Mouse (Mus musculus) liver, embryonic 12.5 days (tissue): ENCODE measurements around the gene Il9r. TPM values are rescaled to one million over a fixed set of nuclear protein-coding genes. Genes with fewer than 3 reads are reported as not detected.

ENCODE experiments used
- ATAC-seq: fragments of 200-750 bp; cut with Nextera tagmentation; 2 replicates; pipeline ENCODE4 v1.8.0; 2017; ENCODE audit warnings: moderate number of reproducible peaks, mild to moderate bottlenecking, moderate library complexity
- H3K27ac ChIP-seq: fragments of 300-500 bp; sonication (generic); 2 replicates; pipeline ENCODE4 v1.5.1; 2016; ENCODE audit warnings: mild to moderate bottlenecking
- H3K27me3 ChIP-seq: fragments of 300-500 bp; sonication (generic); replicated peaks from 2 replicates; pipeline ENCODE4 v1.6.1; 2016; ENCODE audit warnings: mild to moderate bottlenecking, moderate library complexity
- H3K36me3 ChIP-seq: fragments of 300-500 bp; sonication (generic); 2 replicates; pipeline ENCODE4 v1.6.1; 2016; ENCODE audit warnings: mild to moderate bottlenecking, moderate library complexity
- H3K4me1 ChIP-seq: fragments of 300-500 bp; sonication (generic); 2 replicates; pipeline ENCODE4 v1.6.1; 2016
- H3K4me2 ChIP-seq: fragments of 300-500 bp; sonication (generic); 2 replicates; pipeline ENCODE4 v1.6.1; 2016; ENCODE audit warnings: mild to moderate bottlenecking, moderate library complexity
- H3K4me3 ChIP-seq: fragments of 300-500 bp; sonication (generic); 2 replicates; pipeline ENCODE4 v1.5.1; 2016; ENCODE audit warnings: mild to moderate bottlenecking, moderate library complexity
- H3K9ac ChIP-seq: fragments of 300-500 bp; sonication (generic); 2 replicates; pipeline ENCODE4 v1.6.1; 2016; ENCODE audit warnings: mild to moderate bottlenecking, moderate library complexity
- H3K9me3 ChIP-seq: fragments of 300-500 bp; sonication (generic); replicated peaks from 2 replicates; pipeline ENCODE4 v1.6.1; 2016; ENCODE audit warnings: mild to moderate bottlenecking, moderate library complexity
- WGBS: fragments of 180-500 bp; shearing (Covaris S2); methylation state at CpG from one replicate; pipeline ENCODE4 v1.1.7; 2016; ENCODE audit not compliant: insufficient replicate concordance; 5-methylcytosine and 5-hydroxymethylcytosine counted together
- polyA plus RNA-seq: library from polyadenylated mRNA; unstranded; fragments of >200 nt; fragmentation: Nextera tagmentation; extraction: Ambion mirVana; gene quantifications from 2 replicates; pipeline ENCODE4 v1.2.1, GENCODE M21; 2016

Il9r gene
- polyA plus RNA-seq, 1 experiment from 2014 or later: 0.30 TPM

DNA sequence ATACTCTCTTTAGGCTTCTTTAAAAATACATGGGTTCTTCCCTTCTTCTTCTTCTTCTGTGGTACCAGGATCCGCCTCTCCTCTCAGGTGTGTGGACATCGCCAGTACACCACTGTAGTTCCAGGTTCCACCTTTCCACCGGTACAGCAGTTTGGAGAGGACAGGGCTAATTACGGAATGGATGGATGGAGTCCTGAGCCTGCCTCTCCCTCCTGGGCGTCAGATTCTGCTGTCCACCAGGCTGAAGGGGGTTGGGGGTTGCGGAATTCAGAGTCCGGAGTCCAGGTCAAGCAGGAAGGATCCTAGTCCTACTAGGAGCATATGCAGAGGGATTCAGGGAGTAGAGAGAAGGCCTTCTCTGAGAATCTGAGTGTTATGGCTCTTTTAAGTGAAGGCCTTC lies 46.9 kb downstream of the Il9r start:
- Histone ChIP-seq H3K36me3 (no peaks in the 10 kb centered on the region), H3K4me1 (no peaks in the 10 kb centered on the region), H3K27me3 (peaks cover 6% of the 10 kb centered on the region; the same call in 1 of the 2 replicates), H3K9ac (no peak overlapping the region), H3K4me3 (no peak overlapping the region), H3K4me2 (no peak overlapping the region), H3K27ac (no peak overlapping the region), H3K9me3 (no peaks in the 10 kb centered on the region)
- 78% methylated on average over 7 of the region's 7 CpGs for WGBS
- ATAC-seq: no peak

DNA sequence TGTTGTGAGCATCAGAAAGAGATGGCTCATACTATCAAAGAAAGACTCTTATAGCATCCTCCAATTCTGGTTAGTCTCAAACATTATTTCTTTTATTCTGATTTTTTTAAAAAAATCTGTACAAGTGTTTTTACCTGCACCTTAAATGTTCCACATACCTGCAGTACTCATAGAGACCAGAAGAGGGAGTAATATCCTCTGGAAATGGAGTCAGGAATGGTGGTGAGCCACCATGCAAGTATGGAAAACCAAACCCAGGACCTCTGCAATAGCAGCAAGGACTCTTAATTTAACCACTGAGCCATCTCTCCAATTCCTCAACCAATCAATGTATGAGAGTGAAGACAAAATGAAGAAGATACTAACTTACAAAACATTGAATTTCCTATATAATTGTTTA lies 47.3 kb downstream of the Il9r start:
- Histone ChIP-seq H3K4me3 (no peak overlapping the region), H3K9ac (no peak overlapping the region), H3K27ac (no peak overlapping the region), H3K4me1 (no peaks in the 10 kb centered on the region), H3K4me2 (no peak overlapping the region), H3K36me3 (no peaks in the 10 kb centered on the region), H3K9me3 (no peaks in the 10 kb centered on the region), H3K27me3 (peaks cover 2% of the 10 kb centered on the region; the same call in 1 of the 2 replicates)
- ATAC-seq: no peak

DNA sequence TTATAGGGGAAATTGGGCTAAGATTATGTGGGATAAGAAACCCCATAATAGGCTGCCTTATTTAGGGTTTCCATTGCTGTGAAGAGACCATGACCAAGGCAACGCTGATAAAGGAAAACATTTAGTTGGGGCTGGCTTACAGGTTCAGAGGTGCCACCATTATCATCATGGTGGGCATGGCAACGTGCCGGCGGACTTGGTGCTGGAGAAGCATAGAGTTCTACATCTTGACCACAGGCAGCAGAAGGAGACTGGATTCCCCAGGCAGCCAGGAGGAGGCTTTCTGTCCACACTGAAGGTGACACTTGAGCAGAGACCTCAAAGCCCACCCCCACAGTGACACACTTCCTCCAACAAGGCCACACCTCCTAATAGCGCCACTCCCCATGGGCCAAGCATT lies 48.8 kb downstream of the Il9r start:
- ATAC-seq: no peak
- Histone ChIP-seq H3K9me3 (no peaks in the 10 kb centered on the region), H3K4me3 (no peak overlapping the region), H3K9ac (no peak overlapping the region), H3K27me3 (no peaks in the 10 kb centered on the region; the same call in 1 of the 2 replicates), H3K4me2 (no peak overlapping the region), H3K4me1 (no peaks in the 10 kb centered on the region), H3K36me3 (no peaks in the 10 kb centered on the region), H3K27ac (no peak overlapping the region)
- WGBS: 85% methylated on average over 5 of the region's 5 CpGs

DNA sequence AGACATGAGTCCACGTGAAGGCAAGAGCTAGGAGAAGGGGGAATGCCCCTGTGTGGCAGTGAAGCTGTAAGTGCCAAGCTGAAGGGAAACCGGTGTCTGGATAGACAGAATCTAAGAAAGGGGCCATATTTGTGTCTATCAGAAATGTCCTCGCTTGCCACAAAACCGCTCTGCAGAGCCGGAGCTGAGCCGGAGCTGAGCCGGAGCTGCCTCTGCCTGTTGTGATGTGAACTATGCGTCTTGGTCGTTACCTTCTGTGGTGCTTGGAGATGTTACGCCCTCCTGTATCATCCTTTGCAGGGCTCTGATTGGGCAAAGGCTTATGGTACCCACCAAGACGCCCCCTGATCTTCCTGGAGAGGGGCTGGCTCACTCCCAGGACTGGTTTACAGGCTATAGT lies 50.5 kb downstream of the Il9r start:
- WGBS: 66% methylated on average over 11 of the region's 11 CpGs
- H3K4me1 ChIP-seq: no peaks in the 10 kb centered on the region
- H3K4me3 ChIP-seq: no peak overlapping the region
- H3K27me3 ChIP-seq: no peaks in the 10 kb centered on the region; the same call in 1 of the 2 replicates
- no peaks in the 10 kb centered on the region for H3K36me3 ChIP-seq
- no peak overlapping the region for H3K27ac ChIP-seq
- H3K9me3 ChIP-seq: no peaks in the 10 kb centered on the region
- no peak for ATAC-seq
- H3K9ac ChIP-seq: no peak overlapping the region
- no peak overlapping the region for H3K4me2 ChIP-seq

DNA sequence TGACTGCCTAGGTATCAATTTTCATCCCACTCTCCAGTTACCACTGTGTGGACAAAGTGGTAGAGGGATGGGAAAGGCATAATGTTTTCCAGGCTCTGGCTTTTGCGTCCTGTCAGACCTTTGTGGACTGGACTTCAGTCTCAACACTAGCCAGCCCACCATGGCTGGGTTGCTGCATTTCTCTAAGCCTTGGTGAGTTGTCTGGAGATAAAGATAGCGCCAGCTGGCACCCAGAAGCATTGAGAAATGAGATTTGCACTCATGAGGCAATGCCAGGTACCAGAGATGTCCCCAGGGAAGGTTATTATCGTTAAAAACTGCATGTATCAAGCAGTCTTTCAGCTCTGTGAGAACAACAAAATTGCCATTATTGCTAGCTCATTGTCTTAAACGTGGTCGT lies 57.3 kb downstream of the Il9r start:
- no peak overlapping the region for H3K27ac ChIP-seq
- no peak overlapping the region for H3K9ac ChIP-seq
- H3K4me3 ChIP-seq: no peak overlapping the region
- H3K27me3 ChIP-seq: no peaks in the 10 kb centered on the region
- H3K4me2 ChIP-seq: no peak overlapping the region
- ATAC-seq: no peak
- WGBS: 64% methylated on average over 5 of the region's 5 CpGs
- no peaks in the 10 kb centered on the region for H3K36me3 ChIP-seq
- H3K4me1 ChIP-seq: peaks cover 3% of the 10 kb centered on the region; the same call in 1 of the 2 replicates
- no peaks in the 10 kb centered on the region for H3K9me3 ChIP-seq

DNA sequence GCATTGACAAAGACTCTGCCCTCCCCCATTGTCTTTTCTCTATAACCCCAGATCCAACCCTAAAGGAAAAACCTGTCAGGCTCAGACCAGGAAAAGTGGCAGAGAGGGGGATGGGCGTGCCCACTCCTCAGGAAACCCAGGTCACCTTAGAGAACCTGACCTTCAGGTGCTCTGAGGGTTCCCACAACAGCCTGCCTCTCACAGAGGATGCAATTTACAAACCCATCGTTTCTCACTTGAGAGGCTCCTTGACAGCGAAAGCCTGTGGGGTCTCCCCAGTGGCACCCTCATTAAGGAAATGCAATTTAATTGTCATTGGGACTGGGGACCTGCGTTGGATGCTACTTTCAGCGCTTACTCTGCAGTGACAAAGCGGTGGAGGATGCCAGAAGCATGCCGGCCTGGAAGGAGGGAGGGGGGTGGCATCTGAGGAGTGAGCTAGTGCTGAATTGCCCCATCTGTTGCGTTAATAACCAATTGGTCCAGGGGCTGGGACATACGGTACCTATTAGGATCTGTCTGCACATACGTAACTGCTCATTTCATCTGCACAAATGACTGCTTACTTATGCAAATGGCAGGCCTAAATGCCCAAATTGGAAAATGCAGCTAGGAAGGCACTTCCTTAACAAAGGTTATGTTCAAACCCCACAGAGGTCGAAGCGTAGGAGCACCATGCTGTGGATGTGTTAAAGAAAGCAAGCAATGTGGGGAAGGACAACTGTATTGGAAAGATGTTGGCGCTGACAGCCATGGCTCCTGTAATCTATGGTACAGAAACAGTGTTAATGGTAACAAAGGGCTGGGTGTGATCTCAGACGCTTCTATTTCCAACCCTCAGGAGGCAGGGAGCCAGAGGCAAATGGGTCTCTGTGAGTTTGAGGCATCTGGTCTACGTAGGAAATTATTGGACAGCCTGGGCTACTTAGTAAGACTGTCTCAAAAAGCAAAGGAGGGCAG lies 58.2 kb downstream of the Il9r start:
- H3K9me3 ChIP-seq: no peaks in the 10 kb centered on the region
- no peak overlapping the region for H3K4me3 ChIP-seq
- no peak overlapping the region for H3K4me2 ChIP-seq
- no peak overlapping the region for H3K9ac ChIP-seq
- H3K4me1 ChIP-seq: peaks cover 3% of the 10 kb centered on the region; the same call in 1 of the 2 replicates
- H3K27ac ChIP-seq: no peak overlapping the region
- H3K36me3 ChIP-seq: no peaks in the 10 kb centered on the region
- 66% methylated on average over 15 of the region's 15 CpGs for WGBS
- no peaks in the 10 kb centered on the region for H3K27me3 ChIP-seq
- ATAC-seq: no peak

DNA sequence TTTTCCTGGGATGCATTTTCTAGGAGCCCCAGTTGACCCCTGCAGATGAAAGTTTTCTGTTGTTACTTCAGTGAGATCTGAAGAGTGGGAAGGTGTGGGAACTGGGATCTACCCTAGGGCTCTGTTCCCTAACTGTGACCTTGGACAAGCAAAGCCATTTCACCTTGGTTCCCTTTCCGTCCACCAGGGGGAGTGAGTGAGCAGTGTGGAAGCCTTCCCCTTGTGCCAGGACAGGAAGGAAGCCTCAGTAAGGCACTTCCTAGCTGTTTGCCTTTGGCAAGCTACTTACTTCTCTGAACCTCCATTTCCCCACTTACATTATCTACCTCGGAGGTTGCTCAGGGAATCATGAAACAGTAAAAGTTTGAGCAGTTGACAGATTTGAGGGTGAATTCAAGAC lies 59.0 kb downstream of the Il9r start:
- H3K9me3 ChIP-seq: no peaks in the 10 kb centered on the region
- H3K4me2 ChIP-seq: no peak overlapping the region
- peaks cover 3% of the 10 kb centered on the region; the same call in 1 of the 2 replicates for H3K4me1 ChIP-seq
- ATAC-seq: no peak
- H3K27ac ChIP-seq: no peak overlapping the region
- H3K27me3 ChIP-seq: no peaks in the 10 kb centered on the region
- H3K9ac ChIP-seq: no peak overlapping the region
- H3K4me3 ChIP-seq: no peak overlapping the region
- H3K36me3 ChIP-seq: no peaks in the 10 kb centered on the region
- WGBS: 13% methylated on average over 2 of the region's 2 CpGs

DNA sequence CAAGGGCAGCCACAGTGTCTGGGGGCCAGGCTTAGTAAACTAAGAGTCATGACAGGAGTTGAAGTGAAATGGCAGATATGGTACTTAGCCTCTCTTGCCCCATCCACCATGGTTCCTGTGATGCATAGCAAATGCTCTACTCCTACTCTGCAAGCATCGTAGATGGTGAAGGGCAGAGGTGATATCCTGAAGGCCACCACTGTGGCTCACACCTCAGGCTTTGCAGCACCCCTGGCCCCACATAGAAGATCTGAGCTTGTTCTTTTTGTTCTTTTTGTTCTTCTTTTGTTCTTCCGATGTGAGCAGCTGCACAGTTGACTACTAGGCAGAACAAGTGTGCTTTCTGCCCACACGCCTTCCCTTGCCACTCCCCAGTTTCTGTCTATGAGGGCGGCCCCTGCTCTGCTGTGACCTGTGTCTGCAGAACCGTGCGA lies 60.5 kb downstream of the Il9r start:
- H3K4me1 ChIP-seq: peaks cover 3% of the 10 kb centered on the region; the same call in 1 of the 2 replicates
- 63% methylated on average over 6 of the region's 6 CpGs for WGBS
- no peak for ATAC-seq

DNA sequence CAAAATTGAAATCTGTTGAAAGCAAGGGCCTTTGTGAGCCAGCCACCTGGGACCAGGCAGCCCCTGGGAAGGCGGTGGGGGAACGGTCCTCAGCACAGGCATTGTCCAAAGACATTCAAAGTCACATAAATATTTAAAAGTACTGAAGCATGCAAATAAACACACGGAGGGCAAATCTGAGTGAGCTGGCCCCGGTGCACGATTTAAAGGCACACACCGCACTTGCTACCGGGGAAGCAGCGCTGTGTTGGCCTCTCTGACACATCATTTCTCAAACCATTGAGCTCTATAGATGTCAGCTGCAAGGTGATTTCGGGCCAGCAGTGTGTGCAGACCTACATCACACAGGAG lies 61.5 kb downstream of the Il9r start:
- ATAC-seq: no peak
- Histone ChIP-seq H3K27ac (no peak overlapping the region), H3K27me3 (no peaks in the 10 kb centered on the region), H3K4me1 (peaks cover 3% of the 10 kb centered on the region; the same call in 1 of the 2 replicates), H3K9me3 (no peaks in the 10 kb centered on the region), H3K4me2 (0 out of 2 replicates have a peak overlapping the region, but pooled peaks have one; percentile 6), H3K36me3 (no peaks in the 10 kb centered on the region), H3K9ac (no peak overlapping the region), H3K4me3 (no peak overlapping the region)
- WGBS: 67% methylated on average over 9 of the region's 9 CpGs

More for the DNA sequence above, 60.5 kb downstream of the Il9r start:
- Histone ChIP-seq H3K27me3 (no peaks in the 10 kb centered on the region), H3K9me3 (no peaks in the 10 kb centered on the region), H3K4me3 (no peak overlapping the region), H3K27ac (no peak overlapping the region), H3K4me2 (no peak overlapping the region), H3K9ac (no peak overlapping the region), H3K36me3 (no peaks in the 10 kb centered on the region)

DNA sequence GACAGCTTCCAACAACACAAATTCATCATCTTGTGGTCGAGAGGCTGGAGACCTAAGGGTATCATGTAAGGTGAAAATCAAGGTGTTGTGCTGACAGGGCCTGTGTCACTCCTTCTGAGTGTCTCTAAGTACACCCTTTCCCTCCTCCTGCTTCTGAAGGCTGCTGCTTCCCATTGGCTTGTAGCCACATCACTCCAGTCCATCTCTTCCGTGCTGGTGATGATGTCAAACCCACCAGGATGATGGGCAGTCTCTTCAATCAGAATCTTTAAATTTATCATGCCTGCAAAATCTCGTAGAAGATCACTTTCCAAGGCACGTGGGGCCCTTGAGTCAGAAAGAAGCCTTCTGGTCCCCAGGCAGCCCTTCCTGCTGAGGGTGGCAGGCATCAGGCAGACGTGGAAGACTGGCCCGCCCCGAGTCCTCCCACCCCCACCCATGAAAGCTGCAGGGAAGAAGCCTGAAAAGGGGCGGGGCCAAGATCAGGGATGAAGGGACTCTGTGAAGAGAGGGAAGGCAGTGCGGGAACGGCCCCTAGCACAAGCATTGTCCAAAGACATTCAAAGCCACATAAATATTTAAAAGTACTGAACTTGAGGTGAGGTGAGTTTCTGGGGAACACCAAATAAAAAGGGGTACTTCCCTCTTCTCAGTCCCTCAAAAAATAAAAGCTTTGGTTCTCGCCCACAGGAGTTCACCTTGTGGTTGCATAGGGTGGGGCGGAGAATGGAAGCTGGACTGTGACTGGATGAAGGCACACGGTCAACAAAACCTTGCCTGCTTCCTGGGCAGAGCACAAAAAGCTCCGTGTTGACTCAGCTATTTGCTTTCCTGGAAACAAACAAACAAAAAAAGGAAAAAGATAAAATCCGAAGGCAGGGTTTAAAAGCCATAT lies 62.1 kb downstream of the Il9r start:
- Histone ChIP-seq H3K4me2 (0 out of 2 replicates have a peak overlapping the region, but pooled peaks have one; percentile 6), H3K27me3 (no peaks in the 10 kb centered on the region), H3K27ac (no peak overlapping the region), H3K36me3 (no peaks in the 10 kb centered on the region), H3K9ac (no peak overlapping the region), H3K9me3 (no peaks in the 10 kb centered on the region), H3K4me3 (no peak overlapping the region), H3K4me1 (peaks cover 3% of the 10 kb centered on the region; the same call in 1 of the 2 replicates)
- ATAC-seq: no peak
- WGBS: 29% methylated on average over 15 of the region's 15 CpGs
